Mouse (Mus musculus): ENCODE data around the gene Zbtb2.

DNA sequence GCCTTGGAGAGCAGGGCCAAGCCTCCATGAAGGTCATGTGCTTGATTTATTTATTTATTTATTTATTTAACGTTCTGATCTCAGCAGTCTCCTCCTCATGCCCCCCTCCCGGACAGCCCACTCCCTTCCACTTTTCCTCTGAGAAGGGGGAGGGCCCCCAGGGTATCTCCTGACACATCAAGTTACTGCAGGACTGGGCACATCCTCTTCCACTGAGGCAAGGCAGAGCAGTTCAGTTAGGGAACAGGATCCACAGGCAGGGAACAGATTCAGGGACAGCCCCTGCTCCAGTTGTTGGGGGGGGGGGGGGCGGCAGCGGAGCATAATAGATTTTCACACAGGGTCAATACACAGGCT, 40.8 kb downstream of the Zbtb2 start:
- TF ChIP-seq GATA1 (IDR thresholded peaks at IDR 0.05; ENCODE audit: borderline replicate concordance, low read length) (no peak), FLI1 (IDR thresholded peaks at IDR 0.05; ENCODE audit: low read length) (no peak)
